Mouse (Mus musculus) heart, adult 8-10 months (tissue): ENCODE data around the gene Tarbp2. TPM values are rescaled to one million over a fixed set of nuclear protein-coding genes. Genes with fewer than 3 reads are reported as not detected.

Experiments
- DNase-seq: peaks from one replicate; pipeline ENCODE4 v3.0.0; 2022; ENCODE audit warnings: low spot score
- total RNA-seq, 4 experiments: library from RNA; stranded (reverse); gene quantifications; 2 replicates each; pipeline ENCODE4 v1.2.4; 2022

Gene Tarbp2
- total RNA-seq, 4 experiments from 2014 or later = 38.8 to 50.0 (median 44.7) TPM

GRCm38 (mm10) chr15:102505073-102505769, 12.8 kb upstream of the Tarbp2 start:
- no peak for DNase-seq

- no peak for DNase-seq
Observed at GRCm38 (mm10) chr15:102505770-102506463, 12.1 kb upstream of the Tarbp2 start.

- no peak for DNase-seq
Observed at GRCm38 (mm10) chr15:102506464-102506830, 11.5 kb upstream of the Tarbp2 start.

DNA sequence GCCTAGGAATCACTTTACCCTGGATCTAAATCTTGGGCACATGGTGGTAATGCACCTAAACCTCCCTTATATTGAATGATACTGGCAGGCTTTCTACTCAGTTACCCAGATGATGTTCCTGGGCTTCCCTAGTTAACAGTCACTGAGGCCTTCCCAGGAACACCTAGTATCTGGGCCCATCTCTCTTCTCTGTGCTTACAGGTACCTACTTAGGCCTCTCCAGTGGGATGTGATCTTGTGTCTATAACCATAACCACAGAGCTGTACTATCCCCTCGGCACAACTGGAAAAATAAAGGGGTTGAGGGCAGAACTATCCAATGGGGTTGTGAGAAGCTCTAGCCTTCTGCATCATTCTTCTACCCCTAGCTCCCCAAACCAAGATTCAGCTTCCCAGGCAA, 11.1 kb upstream of the Tarbp2 start:
- no peak for DNase-seq

DNA sequence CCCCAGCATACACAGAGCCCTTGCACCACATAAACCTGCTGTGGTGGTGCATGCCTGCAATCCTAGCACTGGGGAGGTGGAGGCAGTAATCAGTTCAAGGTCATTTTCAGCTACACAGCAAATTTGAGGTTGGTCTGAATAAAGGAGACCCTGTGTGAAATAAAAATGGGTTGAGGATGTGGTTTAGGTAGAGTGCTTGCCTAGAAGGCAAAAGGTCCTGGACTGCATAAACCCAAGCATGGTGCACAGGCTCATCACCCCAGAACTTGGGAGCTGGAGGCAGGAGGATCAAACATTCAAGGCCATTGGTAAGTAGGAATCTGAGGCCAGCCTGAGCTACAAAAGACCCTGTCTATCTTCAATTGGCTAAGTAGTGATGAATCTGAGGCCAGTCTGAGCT, 10.4 kb upstream of the Tarbp2 start:
- no peak for DNase-seq

- DNase-seq = no peak
Observed at GRCm38 (mm10) chr15:102508336-102508735, 9.7 kb upstream of the Tarbp2 start.

GRCm38 (mm10) chr15:102510110-102510509, 7.9 kb upstream of the Tarbp2 start:
- no peak for DNase-seq

GRCm38 (mm10) chr15:102510590-102511284, 7.3 kb upstream of the Tarbp2 start:
- peak; percentile 66 for DNase-seq

DNA sequence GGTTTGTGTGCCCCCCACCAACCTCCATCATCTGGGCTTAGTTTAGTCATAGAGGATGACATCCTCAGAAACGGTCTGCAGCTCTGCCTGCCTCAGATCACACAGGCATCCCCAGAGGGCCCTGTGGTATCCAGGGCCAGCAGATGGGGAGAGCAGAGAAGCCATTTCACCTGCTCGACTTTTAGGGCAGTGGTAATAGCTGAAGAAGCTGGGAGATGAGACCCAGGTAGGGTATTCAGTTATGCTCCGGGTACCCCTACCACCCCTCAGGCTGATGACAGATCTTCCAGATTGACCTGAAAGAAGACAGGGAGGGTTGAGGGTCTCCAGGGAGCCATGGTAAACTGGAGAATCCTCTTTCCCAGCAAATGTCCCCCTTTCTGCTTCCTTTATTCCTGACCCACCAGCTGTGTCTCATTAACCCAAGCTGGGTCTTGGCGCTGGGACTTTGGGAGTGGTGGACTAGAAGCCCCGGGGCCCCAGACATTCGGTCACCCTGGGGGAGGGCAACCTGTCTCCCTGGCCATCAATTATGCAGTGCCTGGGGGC, 6.6 kb upstream of the Tarbp2 start:
- DNase-seq = no peak

DNA sequence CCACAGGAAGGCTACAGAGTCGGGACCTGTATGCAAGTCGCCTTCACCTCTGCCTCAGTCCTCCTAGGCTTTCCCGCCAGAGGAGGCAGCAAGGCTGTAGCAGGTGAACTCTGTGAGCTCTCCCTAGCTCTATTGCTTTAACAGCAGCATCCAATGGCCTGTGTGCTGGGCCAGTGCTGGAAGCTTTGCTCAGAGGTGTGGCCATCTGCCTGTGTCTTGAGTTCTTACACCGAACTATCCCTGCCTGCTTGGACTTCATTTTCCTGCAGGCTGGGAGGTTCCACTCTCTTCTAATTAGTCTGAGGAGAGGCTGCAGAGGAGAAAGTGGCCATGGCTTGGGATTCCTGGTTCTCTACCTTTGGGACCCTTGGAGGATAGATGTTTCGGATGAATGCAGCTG, 6.0 kb upstream of the Tarbp2 start:
- no peak for DNase-seq

GRCm38 (mm10) chr15:102512471-102512870, 5.5 kb upstream of the Tarbp2 start:
- no peak for DNase-seq

DNA sequence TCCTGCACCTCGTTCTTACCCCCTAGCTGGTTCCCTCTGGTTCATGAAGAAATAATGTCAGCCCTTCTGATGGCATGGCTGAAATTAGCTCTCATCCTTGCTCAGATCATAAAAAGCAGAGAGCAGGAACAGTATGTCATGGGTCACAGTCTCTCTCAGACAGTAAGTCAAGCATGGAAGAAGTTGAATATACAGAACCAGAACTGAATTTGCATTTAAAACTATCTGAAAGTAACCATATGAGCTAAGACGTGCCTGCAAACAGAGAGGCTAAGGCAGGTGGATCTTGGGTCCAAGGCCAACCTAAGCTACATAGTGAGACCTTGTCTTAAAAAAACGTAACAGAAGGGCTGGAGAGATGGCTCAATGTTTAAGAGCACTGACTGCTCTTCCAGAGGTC, 5.0 kb upstream of the Tarbp2 start:
- no peak for DNase-seq

- DNase-seq = no peak
Observed at GRCm38 (mm10) chr15:102515261-102515660, 2.7 kb upstream of the Tarbp2 start.

DNA sequence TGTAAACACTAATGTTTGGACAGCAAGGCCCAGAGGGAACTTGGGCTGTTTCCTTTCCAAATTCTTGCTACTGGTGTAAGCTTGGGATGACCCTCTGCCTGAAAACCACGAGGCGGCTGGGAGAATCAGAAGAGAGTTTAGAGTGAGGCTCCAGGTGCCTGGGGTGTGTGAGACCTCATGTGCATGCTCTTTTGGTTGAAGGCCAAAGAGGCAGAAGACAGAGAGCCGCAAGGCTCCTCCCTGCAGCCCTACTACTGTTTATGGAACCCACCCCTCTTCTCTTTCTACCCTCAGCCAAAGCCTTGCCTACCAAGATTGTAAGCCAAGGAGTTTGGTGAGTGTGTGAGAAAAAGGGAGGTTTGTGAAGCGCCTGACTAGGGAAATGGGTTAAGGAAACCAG, 2.2 kb upstream of the Tarbp2 start:
- DNase-seq = no peak

DNA sequence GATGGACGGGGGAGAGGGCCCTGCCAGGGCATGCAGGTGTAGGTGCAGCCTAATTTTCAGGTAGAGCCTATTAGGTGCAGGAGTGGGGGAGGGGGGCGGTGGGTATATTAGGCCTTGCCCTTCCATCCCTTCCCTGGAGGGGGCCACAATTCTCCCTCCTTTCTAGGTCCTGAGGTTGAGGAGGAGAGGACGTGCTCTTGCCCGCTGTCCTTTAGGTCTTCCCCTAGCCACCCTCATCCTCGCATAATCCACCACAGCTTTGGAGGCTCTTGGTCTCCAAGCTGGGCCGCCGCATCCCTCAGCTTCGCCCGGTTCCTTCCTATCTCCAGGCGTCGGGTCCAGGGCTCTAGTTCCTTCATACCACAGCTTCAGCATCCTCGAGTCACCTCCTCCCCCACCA, 1.7 kb upstream of the Tarbp2 start:
- DNase-seq = no peak

DNA sequence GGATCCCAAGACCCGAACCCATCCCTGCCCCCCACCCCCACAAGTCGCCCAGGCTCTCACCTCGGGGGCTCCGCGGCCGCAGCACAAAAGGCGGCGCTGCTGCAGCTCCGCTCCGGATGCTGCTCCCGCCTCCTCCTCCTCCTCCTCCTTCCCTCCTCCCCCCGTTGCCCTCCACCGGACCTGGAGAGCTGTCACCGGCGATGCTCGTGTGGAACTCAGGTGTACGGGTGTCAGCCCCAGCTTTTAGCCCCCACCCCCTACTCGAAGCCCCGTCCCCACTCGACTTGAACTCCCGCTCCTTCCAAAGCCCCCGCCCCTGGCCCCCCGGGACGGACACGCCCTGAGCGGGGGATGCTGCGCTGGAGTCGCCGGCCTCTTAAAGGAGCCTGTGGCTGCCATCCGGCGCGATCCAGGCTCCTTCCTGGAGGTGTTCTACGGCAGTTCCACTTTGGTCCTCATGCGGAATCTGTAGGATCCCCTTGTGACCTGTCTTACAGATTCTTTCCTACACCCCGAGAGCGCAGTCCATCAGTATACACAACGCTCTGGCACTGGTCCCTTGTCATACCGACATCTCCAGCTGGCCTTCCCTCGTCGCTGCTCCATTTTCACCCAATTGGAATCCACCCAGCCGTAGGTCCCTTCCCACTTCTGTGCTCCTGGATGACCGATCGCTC, 1.1 kb upstream of the Tarbp2 start, which contains the start of gene Map3k12:
Gene Map3k12 (minus strand): TSS at position 337 of the 677 bp plus-strand sequence.
- peak; percentile 64 for DNase-seq

- DNase-seq = no peak
Observed at GRCm38 (mm10) chr15:102517631-102517975, 389 bp upstream of the Tarbp2 start.

DNA sequence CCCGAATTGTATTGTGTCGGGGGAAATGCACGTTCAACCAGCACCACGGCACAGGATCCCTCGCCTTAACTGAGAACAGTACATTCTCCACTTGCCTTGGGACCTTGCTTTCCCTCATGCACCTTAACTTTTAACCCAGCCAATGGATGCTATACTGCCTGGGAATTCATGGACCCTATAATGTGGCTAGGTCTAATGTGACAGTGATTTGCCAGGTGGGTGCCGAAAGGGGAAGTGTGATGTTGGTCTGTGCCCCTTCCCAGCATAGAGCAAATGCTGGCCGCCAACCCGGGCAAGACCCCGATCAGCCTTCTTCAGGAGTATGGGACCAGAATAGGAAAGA, 838 bp downstream of the Tarbp2 start:
- DNase-seq = no peak

GRCm38 (mm10) chr15:102519211-102520141, 1.5 kb downstream of the Tarbp2 start:
- no peak for DNase-seq

DNA sequence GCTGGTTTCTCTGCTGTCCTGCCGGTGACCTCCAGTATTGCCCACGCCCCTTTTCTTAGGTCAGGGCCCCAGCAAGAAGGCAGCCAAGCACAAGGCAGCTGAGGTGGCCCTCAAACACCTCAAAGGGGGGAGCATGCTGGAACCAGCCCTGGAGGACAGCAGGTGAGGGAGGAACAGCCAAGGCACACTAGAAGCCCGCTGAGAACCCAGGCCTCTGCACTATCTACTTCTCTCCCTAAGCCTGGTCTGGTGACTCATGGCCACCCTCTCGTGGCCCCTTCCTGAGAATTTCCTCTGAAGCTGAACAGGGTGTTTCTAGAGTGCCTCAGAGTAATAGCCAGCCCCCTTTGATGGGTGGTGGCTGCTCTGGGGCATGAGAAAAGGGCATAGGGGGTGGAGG, 2.4 kb downstream of the Tarbp2 start:
- DNase-seq = no peak

DNA sequence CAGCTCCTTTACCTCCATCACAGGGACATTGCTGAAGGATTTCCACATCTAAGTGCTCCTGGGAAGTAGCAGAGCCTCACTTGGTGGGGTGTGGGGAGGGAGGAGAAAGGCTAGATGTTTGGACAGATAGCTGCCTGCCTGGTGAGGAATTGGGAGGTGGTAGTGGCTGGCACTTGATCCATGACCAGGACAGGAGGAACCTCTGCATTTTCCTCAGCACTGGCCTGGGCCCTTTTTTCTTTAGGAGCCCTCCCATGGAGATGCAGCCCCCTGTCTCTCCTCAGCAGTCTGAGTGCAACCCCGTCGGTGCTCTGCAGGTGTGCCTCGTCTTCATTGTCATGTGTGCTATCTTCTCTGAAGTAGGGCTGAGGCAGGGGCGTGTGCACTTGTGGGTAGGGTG, 3.5 kb downstream of the Tarbp2 start:
- DNase-seq = no peak
